Mouse (Mus musculus) CH12.LX (cell line): Measurements from ENCODE around the gene Sox2. TPM values are rescaled to one million over a fixed set of nuclear protein-coding genes. Genes with fewer than 3 reads are reported as not detected.

ENCODE experiments used
- DNase-seq: peaks from one replicate; pipeline ENCODE4 v3.0.0-alpha.2; 2013; ENCODE audit errors: extremely low read depth
- H3K27ac ChIP-seq: 2 replicates; pipeline ENCODE4 v1.5.1; 2012; ENCODE audit warnings: low read depth, mild to moderate bottlenecking, control low read depth, moderate library complexity; ENCODE audit not compliant: insufficient read depth
- H3K27me3 ChIP-seq: replicated peaks from 2 replicates; pipeline ENCODE3; 2012; ENCODE audit warnings: inconsistent platforms
- H3K36me3 ChIP-seq, 2 experiments: replicated peaks in 1 of 2; 2 replicates each; pipeline versions ENCODE3 to v1.6.1; 2012; ENCODE audit warnings: inconsistent platforms in 1 of 2, low read length in 1 of 2, mild to moderate bottlenecking in 1 of 2, mixed read lengths in 1 of 2, moderate library complexity in 1 of 2; ENCODE audit not compliant: control insufficient read depth in 1 of 2, insufficient read depth in 1 of 2
- H3K4me1 ChIP-seq, 2 experiments: 2 replicates each; pipeline ENCODE4 v1.6.1; 2012; ENCODE audit warnings: inconsistent platforms in 1 of 2, moderate library complexity in 1 of 2; ENCODE audit not compliant: insufficient read depth in 2 of 2, control insufficient read depth in 1 of 2
- H3K4me2 ChIP-seq: 2 replicates; pipeline ENCODE4 v1.6.1; 2012; ENCODE audit warnings: low read depth, mild to moderate bottlenecking, control low read depth; ENCODE audit not compliant: poor library complexity, insufficient read depth, severe bottlenecking
- H3K4me3 ChIP-seq, 3 experiments: fragments of 150-350 bp in 1 of 3; sonication (generic) in 1 of 3; replicated peaks in 1 of 3; 2 replicates each; pipeline versions ENCODE3 to v1.5.1; 2011 to 2012; ENCODE audit warnings: low read depth in 2 of 3, low read length in 2 of 3, mild to moderate bottlenecking in 2 of 3, moderate library complexity in 2 of 3, control low read depth in 1 of 3, improper control_type of control experiment in 1 of 3, inconsistent platforms in 1 of 3, mixed read lengths in 1 of 3; ENCODE audit not compliant: poor library complexity in 1 of 3
- H3K79me2 ChIP-seq: replicated peaks from 2 replicates; pipeline ENCODE4 v1.6.1; 2012; ENCODE audit warnings: mild to moderate bottlenecking, moderate library complexity; ENCODE audit not compliant: control insufficient read depth, poor library complexity, insufficient read depth, severe bottlenecking; ENCODE audit errors: extremely low read depth
- H3K9ac ChIP-seq: 2 replicates; pipeline ENCODE4 v1.6.1; 2012; ENCODE audit warnings: low read depth, mild to moderate bottlenecking, control low read depth, moderate library complexity; ENCODE audit not compliant: insufficient read depth
- H3K9me3 ChIP-seq: replicated peaks from 2 replicates; pipeline ENCODE3; 2012; ENCODE audit warnings: low read length, inconsistent platforms, mixed read lengths
- BHLHE40 ChIP-seq: IDR thresholded peaks from 2 replicates; pipeline ENCODE4 v1.6.1; 2011; ENCODE audit warnings: mild to moderate bottlenecking, low read depth, low read length, improper control_type of control experiment
- CTCF ChIP-seq, 2 experiments: IDR thresholded peaks in 1 of 2; conservative IDR thresholded peaks in 1 of 2; 2 replicates each; pipeline ENCODE4 v1.5.1; 2011 to 2012; ENCODE audit warnings: low read depth in 2 of 2, low read length in 2 of 2, improper control_type of control experiment in 1 of 2, inconsistent platforms in 1 of 2, mild to moderate bottlenecking in 1 of 2, moderate library complexity in 1 of 2
- ELF1 ChIP-seq: IDR thresholded peaks from 2 replicates; pipeline ENCODE4 v1.6.1; 2014; ENCODE audit warnings: low read depth, mild to moderate bottlenecking, inconsistent platforms, low read length, improper control_type of control experiment
- EP300 ChIP-seq: IDR thresholded peaks from 2 replicates; pipeline ENCODE4 v1.6.1; 2011; ENCODE audit warnings: low read length, improper control_type of control experiment
- HCFC1 ChIP-seq: IDR thresholded peaks from 2 replicates; pipeline ENCODE4 v1.6.1; 2012; ENCODE audit warnings: low read depth, mild to moderate bottlenecking, inconsistent platforms, low read length, improper control_type of control experiment
- IRF4 ChIP-seq: IDR thresholded peaks from 2 replicates; pipeline ENCODE4 v1.6.1; 2014; ENCODE audit warnings: low read depth, mild to moderate bottlenecking, inconsistent platforms, low read length, improper control_type of control experiment
- JUND ChIP-seq: conservative IDR thresholded peaks from 2 replicates; pipeline ENCODE4 v1.6.1; 2011; ENCODE audit warnings: low read depth, low read length, improper control_type of control experiment
- MAFK ChIP-seq: IDR thresholded peaks from 2 replicates; pipeline ENCODE4 v1.6.1; 2011; ENCODE audit warnings: low read length, improper control_type of control experiment; ENCODE audit not compliant: insufficient replicate concordance
- MEF2A ChIP-seq: IDR thresholded peaks from 2 replicates; pipeline ENCODE4 v1.6.1; 2014; ENCODE audit warnings: low read depth, mild to moderate bottlenecking, inconsistent platforms, low read length, improper control_type of control experiment, borderline replicate concordance
- MYC ChIP-seq: IDR thresholded peaks from 2 replicates; pipeline ENCODE4 v1.6.1; 2011; ENCODE audit warnings: low read depth, mild to moderate bottlenecking, improper control_type of control experiment, low read length
- NRF1 ChIP-seq: IDR thresholded peaks from 2 replicates; pipeline ENCODE4 v1.6.1; 2014; ENCODE audit warnings: low read depth, mild to moderate bottlenecking, inconsistent platforms, low read length, improper control_type of control experiment, moderate library complexity
- PAX5 ChIP-seq: IDR thresholded peaks from 2 replicates; pipeline ENCODE4 v1.6.1; 2012; ENCODE audit warnings: low read length, inconsistent platforms, mixed read lengths
- POLR2A ChIP-seq: IDR thresholded peaks from 2 replicates; pipeline ENCODE4 v1.6.1; 2011; ENCODE audit warnings: low read depth, mild to moderate bottlenecking, improper control_type of control experiment, low read length
- POLR2AphosphoS2 ChIP-seq: IDR thresholded peaks from 2 replicates; pipeline ENCODE4 v1.6.1; 2011; ENCODE audit warnings: low read depth, low read length, improper control_type of control experiment
- SIN3A ChIP-seq: IDR thresholded peaks from 2 replicates; pipeline ENCODE4 v1.6.1; 2012; ENCODE audit warnings: low read length, improper control_type of control experiment, inconsistent platforms
- SMC3 ChIP-seq: IDR thresholded peaks from 2 replicates; pipeline ENCODE4 v1.6.1; 2011; ENCODE audit warnings: low read depth, low read length, improper control_type of control experiment
- USF1 ChIP-seq: IDR thresholded peaks from 2 replicates; pipeline ENCODE4 v1.6.1; 2014; ENCODE audit warnings: low read depth, mild to moderate bottlenecking, inconsistent platforms, low read length, improper control_type of control experiment
- USF2 ChIP-seq: conservative IDR thresholded peaks from 2 replicates; pipeline ENCODE4 v1.6.1; 2011; ENCODE audit warnings: low read depth, low read length, improper control_type of control experiment
- ZMIZ1 ChIP-seq: IDR thresholded peaks from 2 replicates; pipeline ENCODE4 v1.6.1; 2012; ENCODE audit warnings: low read depth, mild to moderate bottlenecking, inconsistent platforms, low read length, improper control_type of control experiment
- ZNF384 ChIP-seq: IDR thresholded peaks from 2 replicates; pipeline ENCODE4 v1.6.1; 2012; ENCODE audit warnings: low read depth, low read length, improper control_type of control experiment, inconsistent platforms
- dilution Hi-C: fragments of 300-500 bp; cut with MboI; formaldehyde crosslinking; loops from 2 replicates; pipeline ENCODE4 v1.14.3; 2020; ENCODE audit warnings: low sequenced_read_pairs; ENCODE audit not compliant: extremely low pct_unique_long_range_greater_than_20kb, extremely low pct_ligation_motif_present
- in situ Hi-C: fragments of 300-500 bp; cut with MboI; formaldehyde crosslinking; loops from 3 replicates; pipeline ENCODE4 v1.14.3; 2019; ENCODE audit warnings: low sequenced_read_pairs, low pct_ligation_motif_present, low pct_unique_long_range_greater_than_20kb, mixed read lengths
- polyA plus RNA-seq: library from polyadenylated mRNA; unstranded; fragments of >175 nt; gene quantifications from 2 replicates; pipeline ENCODE4 v1.2.1, GENCODE M21; 2012; ENCODE audit warnings: low read depth; ENCODE audit not compliant: insufficient read length
- total RNA-seq, 2 experiments: library from RNA; depleted of rRNA; stranded (reverse); fragments of 300-350 nt in 1 of 2; fragments of >200 nt in 1 of 2; gene quantifications; 2 replicates each; pipeline ENCODE4 v1.2.3; 2012 to 2014

Sox2 gene
- total and polyA plus RNA-seq, 3 experiments = not detected

DNA sequence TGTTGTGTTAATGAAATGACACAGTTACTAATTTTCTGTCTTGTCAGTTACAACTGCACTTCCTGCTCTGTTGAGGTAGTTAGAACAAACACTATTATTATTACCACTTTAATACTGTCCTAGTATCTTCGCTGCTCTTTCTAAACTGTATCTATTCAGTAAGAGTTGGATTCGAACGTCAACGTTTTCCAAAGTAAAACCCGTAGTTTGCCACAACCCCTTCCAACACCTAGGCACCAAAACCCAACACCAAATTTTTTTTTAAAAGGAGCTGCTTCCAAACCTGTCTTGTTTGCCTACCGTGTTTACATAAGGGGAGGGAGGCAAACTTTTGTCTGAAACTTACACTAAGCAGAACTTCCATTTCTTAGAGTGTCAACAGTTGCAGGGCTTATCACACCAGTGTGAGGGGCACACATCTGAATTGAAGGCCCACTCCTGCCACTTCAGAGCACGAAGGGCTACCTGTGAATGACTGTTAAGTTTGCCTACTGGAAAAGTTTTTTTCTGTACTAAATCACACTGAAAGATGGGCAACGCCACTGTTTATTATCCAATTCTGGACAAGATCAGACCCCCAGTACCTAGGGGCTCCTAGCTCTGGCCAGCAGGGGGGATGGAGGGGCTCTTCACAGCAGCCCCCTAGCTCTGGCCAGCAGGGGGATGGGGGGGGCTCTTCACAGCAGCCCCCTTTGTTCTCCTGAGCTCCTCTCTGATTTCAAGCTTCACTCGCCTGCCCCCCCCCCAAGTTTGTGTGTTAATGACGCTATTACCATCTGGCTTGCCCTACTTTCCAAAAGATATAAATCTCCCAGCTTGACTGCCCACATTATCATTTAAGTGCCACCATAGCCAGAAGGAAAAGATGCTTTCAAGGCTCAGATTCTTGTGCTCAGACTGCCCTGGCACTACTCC is 15.8 kb downstream of the Sox2 start:
- Histone ChIP-seq H3K36me3 (no peaks in the 10 kb centered on the region), H3K4me2 (no peak overlapping the region), H3K27me3 (no peaks in the 10 kb centered on the region), H3K27ac (no peak overlapping the region), H3K4me3 (no peak overlapping the region), H3K9me3 (peaks cover 80% of the 10 kb centered on the region), H3K4me1 (no peaks in the 10 kb centered on the region), H3K9ac (no peak overlapping the region), H3K79me2 (no peaks in the 10 kb centered on the region)
- dilution Hi-C loops = no loop called here
- TF ChIP-seq MAFK (no peak), BHLHE40 (no peak), MEF2A (no peak), ELF1 (no peak), EP300 (no peak), ZNF384 (no peak), SIN3A (no peak), USF2 (no peak), POLR2AphosphoS2 (no peak)
- no peak for DNase-seq
- in situ Hi-C loops = no loop called here

GRCm38 (mm10) chr3:34667180-34667579 is 17.0 kb downstream of the Sox2 start:
- Histone ChIP-seq H3K9ac (no peak overlapping the region), H3K79me2 (no peaks in the 10 kb centered on the region), H3K9me3 (peaks cover 80% of the 10 kb centered on the region), H3K4me1 (no peaks in the 10 kb centered on the region), H3K36me3 (no peaks in the 10 kb centered on the region), H3K27ac (no peak overlapping the region), H3K27me3 (no peaks in the 10 kb centered on the region), H3K4me2 (no peak overlapping the region), H3K4me3 (no peak overlapping the region)
- no peak for TF ChIP-seq POLR2AphosphoS2
- no peak for TF ChIP-seq NRF1
- TF ChIP-seq EP300 = no peak
- no peak for TF ChIP-seq IRF4
- TF ChIP-seq ZMIZ1 = no peak
- no peak for TF ChIP-seq JUND
- TF ChIP-seq SMC3 = no peak
- no peak for TF ChIP-seq POLR2A
- no peak for TF ChIP-seq USF1
- no peak for TF ChIP-seq MYC
- TF ChIP-seq PAX5 = no peak
- no peak for TF ChIP-seq HCFC1
- no peak for TF ChIP-seq CTCF (conservative IDR thresholded peaks at IDR 0.05 in 1 of 2, IDR thresholded peaks at IDR 0.05 in 1 of 2; ENCODE audit: low read depth in 2 of 2, low read length in 2 of 2)
- TF ChIP-seq ZNF384 = no peak
- no peak for TF ChIP-seq BHLHE40
- TF ChIP-seq MAFK = no peak
- dilution Hi-C loops = no loop called here
- no peak for DNase-seq
- in situ Hi-C loops = no loop called here
